Mouse (Mus musculus) brain, embryonic 18.5 days (tissue): ENCODE results near the gene Scml4.

Experiments used
- DNase-seq: peaks from one replicate; pipeline ENCODE4 v3.0.0-alpha.2; 2012; ENCODE audit warnings: low read depth, low spot score

The Scml4 gene

DNA sequence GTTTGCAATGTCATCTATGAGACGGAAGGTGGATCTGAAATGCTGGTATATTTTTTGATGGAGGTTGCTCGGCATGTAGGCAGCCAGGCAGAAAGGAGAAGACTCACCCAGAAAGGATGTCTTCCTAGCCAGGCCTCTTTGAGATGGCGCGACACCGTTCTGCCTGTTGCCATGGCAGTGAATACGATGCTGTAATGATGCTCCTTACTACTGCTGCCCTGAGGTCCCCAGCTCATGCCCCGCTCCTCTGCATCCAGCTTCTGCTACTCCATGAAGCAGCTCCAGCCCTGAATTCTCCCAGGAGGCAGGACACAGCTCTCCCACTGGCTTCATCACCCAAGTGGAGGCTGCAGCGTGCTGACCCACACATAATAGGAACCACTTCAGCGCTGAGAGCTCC lies 130.8 kb downstream of the Scml4 start:
- DNase-seq: no peak

DNA sequence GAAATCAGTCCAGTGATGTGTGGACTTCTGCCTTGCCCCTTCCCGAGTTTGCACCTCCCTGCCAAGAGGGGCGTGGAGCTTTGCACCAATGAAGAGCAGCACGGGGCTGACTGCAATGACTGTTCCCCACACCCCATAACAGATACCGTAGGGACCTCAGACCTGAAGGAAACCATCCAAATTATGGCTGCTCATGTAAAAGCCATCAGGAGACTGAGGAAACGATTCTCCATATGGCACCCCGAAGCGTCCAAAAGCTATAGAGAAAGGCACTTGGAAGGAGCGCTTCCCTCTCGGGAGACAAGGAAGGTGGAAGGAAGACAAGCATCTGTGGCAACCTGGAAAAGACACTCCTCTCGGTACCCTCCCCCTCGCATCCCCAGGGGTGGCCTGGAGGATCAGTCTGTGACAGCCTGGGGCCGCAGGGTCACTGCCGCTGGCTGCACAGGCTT lies 134.2 kb downstream of the Scml4 start:
- no peak for DNase-seq

DNA sequence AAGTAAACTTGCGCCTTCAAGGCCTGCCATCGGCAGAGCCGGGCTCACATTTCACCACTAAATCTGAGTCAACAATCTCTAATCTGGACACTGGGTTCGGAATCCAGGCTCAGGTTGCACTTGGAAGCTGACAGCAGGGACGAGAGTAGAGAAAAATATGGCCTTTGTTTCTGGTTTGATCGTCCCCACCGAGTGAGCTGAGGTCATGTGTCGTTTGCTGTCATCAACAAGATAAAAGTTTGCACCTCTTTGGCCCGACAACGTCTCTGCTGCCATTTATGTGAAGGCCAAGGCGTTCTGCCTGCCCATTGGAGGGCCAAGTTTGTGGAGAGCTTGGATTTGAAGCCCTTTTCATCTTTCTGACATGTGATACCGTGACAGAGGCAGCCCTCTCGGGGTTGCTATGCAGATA lies 135.3 kb downstream of the Scml4 start:
- no peak for DNase-seq

DNA sequence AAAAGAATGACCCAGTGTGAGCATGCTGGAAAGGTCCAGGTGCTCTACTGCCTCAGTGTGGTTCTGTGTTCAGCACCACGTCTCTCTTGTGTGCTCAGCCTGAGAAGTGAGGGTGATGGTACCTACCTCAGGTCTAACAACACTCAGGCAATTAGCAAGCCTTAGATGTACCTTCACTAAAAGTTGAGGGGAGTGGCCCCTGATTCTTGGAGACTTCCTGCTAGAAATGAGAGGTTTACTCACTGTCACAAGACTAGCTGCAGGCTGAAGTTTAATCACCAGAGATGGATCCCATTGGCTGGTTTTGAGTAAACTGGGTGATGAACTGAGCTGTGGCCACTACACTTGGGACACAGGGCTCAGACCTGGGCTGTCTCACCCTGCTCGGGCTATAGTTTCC lies 137.1 kb downstream of the Scml4 start:
- DNase-seq: no peak

DNA sequence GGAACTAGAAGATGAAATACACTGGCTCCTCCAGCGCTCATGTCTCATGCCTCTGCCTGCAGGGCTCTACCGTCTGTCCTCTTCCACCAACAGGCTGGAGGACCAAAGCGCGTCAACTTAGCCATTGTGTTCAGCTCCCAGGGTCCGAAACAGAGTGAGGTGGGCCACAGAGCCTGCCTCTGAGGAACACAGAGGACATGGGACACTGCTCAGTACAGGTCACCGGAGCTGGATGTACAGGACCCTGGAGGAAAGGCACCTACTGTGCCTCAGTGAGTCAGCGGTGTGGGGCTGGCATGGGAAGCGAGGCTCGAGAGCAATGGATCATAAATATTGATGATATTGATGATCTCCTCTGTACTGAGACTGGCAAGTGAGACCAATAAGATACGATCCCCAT lies 139.2 kb downstream of the Scml4 start:
- DNase-seq: no peak

DNA sequence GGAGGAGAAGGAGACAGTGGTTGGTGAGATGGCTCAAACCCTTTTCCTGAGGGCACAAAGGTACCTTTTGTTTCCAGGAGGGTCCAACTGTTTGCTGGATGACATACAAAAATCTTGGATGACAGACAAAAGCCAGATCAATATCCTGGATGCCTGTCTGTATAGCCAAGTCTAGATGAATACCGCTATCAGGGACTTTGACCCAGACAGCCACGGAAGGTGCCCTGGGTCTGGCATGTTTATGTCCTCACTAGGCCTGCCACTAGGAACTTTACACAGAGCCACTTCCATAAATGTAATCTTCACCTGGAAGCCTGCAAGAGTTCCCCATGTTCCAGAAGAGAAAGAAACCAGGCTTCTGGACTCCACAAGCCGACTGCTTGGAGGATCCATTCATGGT lies 141.3 kb downstream of the Scml4 start:
- DNase-seq: no peak

DNA sequence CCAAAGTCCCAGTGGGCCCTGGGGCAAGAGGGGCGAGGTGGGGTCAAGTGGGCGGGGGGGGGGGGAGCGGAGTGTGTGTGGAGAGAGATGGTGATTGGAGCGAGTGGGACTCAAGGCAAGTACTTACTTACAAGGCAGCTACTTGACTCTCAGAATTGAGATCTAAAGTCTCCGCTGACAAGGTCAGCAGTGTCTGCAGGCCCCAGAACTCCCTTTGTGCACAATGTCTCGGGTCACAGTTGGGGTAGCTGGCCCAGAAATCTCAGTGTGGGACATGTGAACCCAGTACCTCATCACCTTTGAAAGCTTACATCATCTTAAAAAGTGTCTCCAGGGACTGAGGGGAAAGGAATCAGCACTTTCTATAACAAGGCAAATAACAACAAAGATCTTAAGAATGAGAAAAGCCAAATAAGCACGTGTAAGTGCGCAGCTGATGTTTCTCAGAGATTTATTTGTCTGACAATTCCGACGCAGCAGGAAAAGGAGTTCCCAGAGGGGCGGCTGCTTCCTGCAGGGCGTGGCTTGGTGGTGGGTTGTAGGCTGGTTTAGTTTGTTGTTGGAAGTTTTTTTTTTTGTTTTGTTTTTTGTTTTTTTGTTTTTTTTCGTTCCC lies 142.0 kb downstream of the Scml4 start:
- no peak for DNase-seq

DNA sequence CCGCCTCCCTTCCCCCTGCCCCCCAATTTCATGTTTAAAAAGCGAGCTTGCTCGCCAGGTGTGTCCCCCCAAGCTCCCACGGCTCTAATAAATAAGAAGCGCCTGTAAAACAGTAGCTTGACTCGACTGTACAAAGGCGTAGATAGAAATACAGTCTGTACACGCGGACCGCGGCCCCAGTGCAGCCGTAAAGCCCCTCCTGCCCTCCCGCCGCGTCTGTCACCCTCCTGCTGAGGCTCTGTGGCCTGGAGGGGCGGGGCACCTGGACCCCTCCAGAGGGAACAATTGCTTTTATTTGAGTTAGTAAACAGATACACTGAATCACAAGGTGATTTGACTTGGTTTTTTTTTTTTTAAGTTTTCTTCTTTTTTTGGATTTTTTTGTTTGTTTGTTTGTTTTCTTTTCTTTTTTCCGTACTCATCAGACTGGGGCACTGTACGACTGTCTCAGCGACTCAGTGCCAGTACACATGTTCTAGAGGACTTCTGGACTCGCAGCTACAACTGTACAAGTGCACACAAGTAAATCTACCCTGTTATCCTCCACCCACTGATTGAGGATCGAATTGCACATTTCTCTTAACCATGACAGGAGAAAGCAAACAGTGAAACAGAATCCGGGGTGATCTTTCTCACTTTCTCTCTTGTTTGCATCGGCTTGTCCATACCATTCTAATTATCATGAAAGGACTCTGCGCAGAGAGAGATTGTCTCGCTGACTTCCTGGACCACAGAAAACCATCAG lies 142.7 kb downstream of the Scml4 start:
- DNase-seq: no peak

DNA sequence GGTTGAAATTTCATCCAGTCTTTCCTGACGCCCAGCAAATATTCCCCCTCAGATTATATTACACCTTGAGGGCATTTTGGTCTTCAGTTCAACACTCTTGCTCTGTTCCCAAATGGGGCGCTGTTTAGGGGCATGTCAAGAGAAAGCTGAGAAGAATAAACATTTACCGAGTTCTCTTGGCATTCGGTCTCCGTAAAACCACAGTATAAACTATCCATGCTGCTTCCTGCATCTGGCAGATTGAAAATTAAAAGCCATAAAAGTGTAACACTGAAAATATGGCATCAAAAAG lies 143.2 kb downstream of the Scml4 start:
- DNase-seq: no peak

DNA sequence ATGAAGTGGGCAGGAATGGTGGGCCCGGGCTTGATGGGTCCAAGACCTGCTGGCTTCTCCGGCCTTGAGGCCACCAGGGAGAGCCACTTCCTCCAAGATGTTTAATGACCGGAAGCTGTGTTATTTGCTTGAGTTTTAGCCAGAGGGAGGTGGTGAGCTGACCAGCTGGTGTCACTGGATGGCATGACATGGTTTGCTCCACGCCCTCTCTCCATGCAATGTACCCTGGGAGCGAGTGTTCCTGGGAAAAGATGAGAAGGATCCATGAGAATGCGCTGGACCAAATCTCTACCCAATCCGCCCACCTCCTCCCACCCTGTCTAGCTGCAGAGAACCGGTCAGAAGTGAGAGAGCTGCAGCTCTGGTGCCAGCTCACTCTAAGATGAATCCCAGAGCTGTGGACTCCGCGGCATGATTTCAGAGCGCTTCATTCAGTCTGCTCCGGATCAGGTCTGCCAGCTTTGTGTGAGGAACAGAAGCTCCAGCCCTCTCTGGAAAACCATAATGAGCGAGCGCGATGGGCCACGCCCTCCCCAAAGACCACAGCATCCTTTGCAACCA lies 144.1 kb downstream of the Scml4 start:
- DNase-seq: no peak

DNA sequence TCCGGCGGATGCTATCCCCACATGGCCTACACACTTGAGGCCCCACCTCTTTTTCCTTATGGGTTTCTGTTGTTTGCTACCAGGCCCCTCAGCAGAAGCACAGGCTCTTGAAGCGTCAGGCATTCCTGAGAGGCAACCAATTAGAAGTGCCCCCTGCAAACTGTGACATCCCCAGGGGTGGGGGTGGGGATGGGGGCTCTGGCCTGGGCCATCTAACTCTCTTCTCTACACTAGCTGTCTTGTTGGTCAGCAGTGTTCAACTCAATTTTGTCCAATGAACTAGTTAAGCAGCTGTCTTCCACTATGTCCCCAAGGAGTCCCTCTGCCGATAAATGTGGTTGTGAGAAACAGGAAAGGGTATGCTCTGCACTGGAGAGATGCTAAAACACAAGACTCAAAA lies 144.9 kb downstream of the Scml4 start:
- DNase-seq: no peak

DNA sequence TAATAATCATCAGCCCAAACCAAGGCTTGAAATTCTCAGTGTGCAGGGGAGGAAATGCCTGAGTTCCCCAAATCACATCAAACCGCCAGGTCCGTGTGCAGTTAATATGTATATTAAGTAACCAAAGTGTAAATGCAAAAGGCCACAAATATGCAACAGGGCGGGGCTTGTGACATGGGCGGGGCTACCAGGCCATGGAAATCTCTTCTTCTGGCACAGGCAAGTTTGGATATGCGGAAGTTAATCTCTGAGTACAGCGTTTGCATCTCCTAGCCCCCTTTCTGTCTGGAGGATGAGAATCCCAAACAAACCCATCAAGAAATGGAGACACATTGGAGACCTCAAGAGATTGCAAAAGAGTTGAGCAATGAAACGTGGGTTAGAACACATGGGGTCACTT lies 145.5 kb downstream of the Scml4 start:
- no peak for DNase-seq

DNA sequence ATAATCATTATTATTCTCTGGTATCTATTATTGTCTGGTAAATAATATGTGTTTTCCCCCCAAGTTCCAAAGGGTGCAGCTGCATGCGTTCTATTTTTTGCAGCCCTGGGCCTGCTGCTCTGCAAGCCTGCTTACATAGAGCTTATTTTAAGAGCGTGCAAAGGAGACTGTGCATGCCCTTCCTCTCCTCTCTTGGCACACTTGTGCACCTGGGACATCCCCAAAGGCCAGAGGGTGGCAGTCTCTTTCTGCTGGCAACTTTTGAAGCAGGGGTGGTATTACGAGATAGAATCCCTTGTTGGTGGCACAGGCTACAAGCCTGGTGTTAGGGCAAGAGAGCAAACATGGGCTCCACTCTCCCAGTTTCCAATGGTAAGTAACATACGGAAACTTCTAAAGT lies 146.4 kb downstream of the Scml4 start:
- no peak for DNase-seq

DNA sequence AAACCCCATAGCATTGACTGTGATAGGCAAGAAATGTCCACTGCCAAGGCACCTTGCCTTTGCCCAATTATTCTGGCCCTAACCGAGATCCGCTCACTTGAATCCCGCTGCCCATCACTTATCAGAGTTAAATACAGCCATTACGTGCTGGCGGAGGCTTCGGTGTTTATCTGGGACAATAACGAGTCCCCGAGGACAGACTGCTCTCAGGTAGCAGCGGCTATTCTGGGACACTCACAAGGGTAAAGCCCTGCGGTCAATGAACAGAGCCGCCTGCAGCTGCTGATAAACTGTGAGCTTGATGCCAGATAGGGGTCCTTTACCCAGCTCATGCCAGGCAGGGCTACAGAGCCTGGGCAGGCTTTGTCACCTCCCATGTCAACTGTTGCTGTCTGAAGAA lies 147.9 kb downstream of the Scml4 start:
- DNase-seq: no peak
